Mouse (Mus musculus): Measurements from ENCODE around the gene Spred1.

DNA sequence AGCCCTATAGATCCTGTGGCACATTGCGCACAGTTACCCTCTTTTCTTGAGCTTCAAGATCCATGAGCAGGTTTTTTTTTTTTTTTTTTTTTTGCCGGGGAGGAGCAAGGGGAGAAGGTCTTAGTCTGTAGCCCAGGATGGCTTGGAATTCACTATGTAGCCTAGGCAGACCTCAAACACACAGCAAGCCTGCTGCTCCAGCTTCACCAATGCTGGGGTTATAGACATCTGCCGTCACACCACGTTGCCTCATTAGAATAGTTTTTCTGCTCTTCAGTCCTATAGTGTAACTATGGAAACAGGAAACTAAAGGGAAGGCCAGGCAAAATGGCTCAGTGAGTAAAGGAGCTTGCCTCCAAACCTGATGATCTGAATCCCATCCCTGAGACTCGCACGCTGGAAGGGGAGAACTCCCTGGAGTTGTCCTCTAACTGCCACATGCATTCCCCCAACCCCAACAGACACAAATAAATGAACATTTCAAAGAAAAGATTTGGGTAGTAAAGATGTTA, 10.8 kb upstream of the Spred1 start:
- TF ChIP-seq CTCF (IDR thresholded peaks at IDR 0.05; ENCODE audit: borderline replicate concordance, control insufficient read depth, extremely low read depth, insufficient read depth, low read length, poor library complexity) (no peak), POLR2A (IDR thresholded peaks at IDR 0.05; ENCODE audit: control insufficient read depth, extremely low read depth, insufficient read depth, low read length, poor library complexity) (no peak)

Data from thymus, adult 2 months (tissue).